Mouse (Mus musculus): Measurements from ENCODE around the gene Spin1. TPM values are rescaled to one million over a fixed set of nuclear protein-coding genes. Genes with fewer than 3 reads are reported as not detected.

The Spin1 gene
- total and polyA plus RNA-seq, 3 experiments: 9.7 to 57.0 (median 49.7) TPM

GRCm38 (mm10) chr13:51099560-51100232, 984 bp upstream of the Spin1 start:
- peaks cover 53% of the 10 kb centered on the region for H3K4me1 ChIP-seq (ENCODE audit: insufficient read depth, low read depth, low read length)
- H3K4me3 ChIP-seq (ENCODE audit: low read depth, low read length): peak overlapping the region; percentile 93
- H3K27me3 ChIP-seq (ENCODE audit: insufficient read depth, low read length): no peaks in the 10 kb centered on the region
- ATAC-seq (ENCODE audit: extremely low read depth, insufficient number of reproducible peaks, low FRiP score, poor library complexity, severe bottlenecking): peak; percentile 23; the same call in 1 of the 2 replicates
- peaks cover 26% of the 10 kb centered on the region for H3K36me3 ChIP-seq (replicated peaks)
- TF ChIP-seq GATA1 (IDR thresholded peaks at IDR 0.05; ENCODE audit: borderline replicate concordance, low read length) (no peak), TAL1 (conservative IDR thresholded peaks at IDR 0.05; ENCODE audit: low read depth, low read length) (no peak)
- DNase-seq (ENCODE audit: low spot score): no peak
- H3K9me3 ChIP-seq (replicated peaks): peaks cover 6% of the 10 kb centered on the region; the same call in 1 of the 2 replicates

DNA sequence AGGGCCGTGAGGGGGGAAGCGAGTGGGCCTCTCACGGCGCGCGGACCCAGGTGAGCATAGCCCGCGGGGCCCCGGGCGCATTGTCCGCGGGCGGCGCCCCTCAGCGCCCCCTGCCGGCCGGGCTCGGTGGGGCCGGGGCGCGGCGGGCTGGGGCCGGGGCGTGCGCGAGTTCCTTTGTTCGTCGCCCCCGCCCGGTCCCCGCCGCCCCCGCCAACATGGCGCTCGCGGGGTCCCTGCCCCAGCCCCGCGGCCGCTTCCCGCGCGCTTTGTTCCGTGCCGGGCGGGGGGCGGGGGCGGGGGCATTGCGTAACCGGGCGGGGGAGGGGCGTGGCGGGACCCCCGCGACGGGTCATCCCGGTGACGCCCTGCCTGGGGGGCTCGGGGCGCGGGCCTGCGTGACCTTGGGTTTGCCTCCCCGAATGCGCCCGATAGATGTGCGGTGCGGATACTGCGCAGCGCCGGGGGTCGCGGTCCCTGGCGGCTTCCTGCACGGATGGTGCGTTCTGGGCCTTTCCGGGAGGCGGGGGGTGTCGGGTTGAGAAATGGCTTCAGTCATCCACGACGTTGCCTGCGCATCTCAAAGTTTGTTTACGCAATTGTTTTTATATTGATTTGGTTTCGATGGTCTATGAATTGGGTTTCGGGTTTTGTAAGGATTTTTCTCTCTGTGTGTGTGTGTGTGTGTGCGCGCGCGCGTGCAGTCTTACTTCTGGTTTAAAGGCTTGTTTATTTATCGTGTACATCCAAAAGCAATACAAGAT, 516 bp downstream of the Spin1 start:
- TF ChIP-seq POLR2AphosphoS5 (IDR thresholded peaks at IDR 0.05; ENCODE audit: insufficient replicate concordance, low read depth, low read length) (no peak), TAL1 (conservative IDR thresholded peaks at IDR 0.05; ENCODE audit: low read depth, low read length) (no peak), CTCF (IDR thresholded peaks at IDR 0.05; ENCODE audit: low read depth, low read length) (no peak; the same call in 1 of the 2 replicates), GATA1 (IDR thresholded peaks at IDR 0.05; ENCODE audit: borderline replicate concordance, low read length) (no peak)
- peaks cover 38% of the 10 kb centered on the region for H3K36me3 ChIP-seq (replicated peaks)
- H3K27me3 ChIP-seq (ENCODE audit: insufficient read depth, low read length): no peaks in the 10 kb centered on the region
- no peak for ATAC-seq (ENCODE audit: extremely low read depth, insufficient number of reproducible peaks, low FRiP score, poor library complexity, severe bottlenecking)
- peaks cover 6% of the 10 kb centered on the region; the same call in 1 of the 2 replicates for H3K9me3 ChIP-seq (replicated peaks)
- peak overlapping the region; percentile 93 for H3K4me3 ChIP-seq (ENCODE audit: low read depth, low read length)
- DNase-seq (ENCODE audit: low spot score): peak; percentile 72
- H3K4me1 ChIP-seq (ENCODE audit: insufficient read depth, low read depth, low read length): peaks cover 42% of the 10 kb centered on the region

- Histone ChIP-seq H3K36me3 (replicated peaks) (peaks cover 42% of the 10 kb centered on the region), H3K4me1 (ENCODE audit: insufficient read depth, low read depth, low read length) (peaks cover 42% of the 10 kb centered on the region), H3K27me3 (ENCODE audit: insufficient read depth, low read length) (no peaks in the 10 kb centered on the region), H3K4me3 (ENCODE audit: low read depth, low read length) (peak overlapping the region; percentile 93), H3K9me3 (replicated peaks) (peaks cover 6% of the 10 kb centered on the region; the same call in 1 of the 2 replicates)
- TF ChIP-seq POLR2AphosphoS5 (IDR thresholded peaks at IDR 0.05; ENCODE audit: insufficient replicate concordance, low read depth, low read length) (no peak), GATA2 (IDR thresholded peaks at IDR 0.05; ENCODE audit: borderline replicate concordance, low read depth, low read length) (no peak)
- DNase-seq (ENCODE audit: low spot score) (no peak), ATAC-seq (ENCODE audit: extremely low read depth, insufficient number of reproducible peaks, low FRiP score, poor library complexity, severe bottlenecking) (no peak)
Observed at GRCm38 (mm10) chr13:51101777-51102132, 1.1 kb downstream of the Spin1 start.

DNA sequence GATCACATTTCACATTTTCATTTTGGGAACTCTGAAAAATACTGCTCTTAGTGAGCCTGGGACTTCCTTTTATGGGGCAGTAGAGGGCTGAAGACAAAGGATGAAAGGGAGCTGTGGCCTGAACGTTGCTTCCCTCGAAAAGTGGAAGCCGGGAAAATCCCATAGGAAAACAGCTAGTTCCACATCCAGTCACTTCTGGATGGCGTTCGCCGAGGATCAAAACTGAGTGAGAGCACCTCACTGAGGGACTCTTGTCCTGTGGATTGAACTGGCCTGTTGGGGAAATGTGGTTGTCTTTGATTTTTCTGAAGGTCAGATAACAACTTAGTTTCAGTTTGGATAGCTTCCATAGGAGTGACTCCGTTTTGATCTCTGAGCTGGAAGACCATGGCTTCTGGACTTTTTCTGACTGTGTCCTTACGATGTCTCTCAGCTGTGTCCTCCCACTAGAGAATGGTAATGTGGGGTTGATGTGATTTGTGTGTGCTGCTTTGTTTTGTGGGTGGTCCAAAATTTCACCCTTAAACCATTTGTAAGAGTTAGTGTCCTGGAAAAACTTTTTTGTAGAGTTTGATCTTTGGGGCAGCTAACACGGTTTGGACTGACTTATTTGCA, 2.5 kb downstream of the Spin1 start:
- no peaks in the 10 kb centered on the region for H3K27me3 ChIP-seq (ENCODE audit: insufficient read depth, low read length)
- peaks cover 45% of the 10 kb centered on the region for H3K4me1 ChIP-seq (ENCODE audit: insufficient read depth, low read depth, low read length)
- H3K36me3 ChIP-seq (replicated peaks): peaks cover 47% of the 10 kb centered on the region
- no peak overlapping the region for H3K4me3 ChIP-seq (ENCODE audit: low read depth, low read length)
- ATAC-seq (ENCODE audit: extremely low read depth, insufficient number of reproducible peaks, low FRiP score, poor library complexity, severe bottlenecking): no peak
- peaks cover 6% of the 10 kb centered on the region; the same call in 1 of the 2 replicates for H3K9me3 ChIP-seq (replicated peaks)
- DNase-seq (ENCODE audit: low spot score): no peak
- TF ChIP-seq GATA2 (IDR thresholded peaks at IDR 0.05; ENCODE audit: borderline replicate concordance, low read depth, low read length): no peak
- no peak for TF ChIP-seq CTCF (IDR thresholded peaks at IDR 0.05; ENCODE audit: low read depth, low read length)
- TF ChIP-seq GATA1 (IDR thresholded peaks at IDR 0.05; ENCODE audit: borderline replicate concordance, low read length): no peak
- no peak for TF ChIP-seq TAL1 (conservative IDR thresholded peaks at IDR 0.05; ENCODE audit: low read depth, low read length)
- no peak for TF ChIP-seq POLR2AphosphoS5 (IDR thresholded peaks at IDR 0.05; ENCODE audit: insufficient replicate concordance, low read depth, low read length)

DNA sequence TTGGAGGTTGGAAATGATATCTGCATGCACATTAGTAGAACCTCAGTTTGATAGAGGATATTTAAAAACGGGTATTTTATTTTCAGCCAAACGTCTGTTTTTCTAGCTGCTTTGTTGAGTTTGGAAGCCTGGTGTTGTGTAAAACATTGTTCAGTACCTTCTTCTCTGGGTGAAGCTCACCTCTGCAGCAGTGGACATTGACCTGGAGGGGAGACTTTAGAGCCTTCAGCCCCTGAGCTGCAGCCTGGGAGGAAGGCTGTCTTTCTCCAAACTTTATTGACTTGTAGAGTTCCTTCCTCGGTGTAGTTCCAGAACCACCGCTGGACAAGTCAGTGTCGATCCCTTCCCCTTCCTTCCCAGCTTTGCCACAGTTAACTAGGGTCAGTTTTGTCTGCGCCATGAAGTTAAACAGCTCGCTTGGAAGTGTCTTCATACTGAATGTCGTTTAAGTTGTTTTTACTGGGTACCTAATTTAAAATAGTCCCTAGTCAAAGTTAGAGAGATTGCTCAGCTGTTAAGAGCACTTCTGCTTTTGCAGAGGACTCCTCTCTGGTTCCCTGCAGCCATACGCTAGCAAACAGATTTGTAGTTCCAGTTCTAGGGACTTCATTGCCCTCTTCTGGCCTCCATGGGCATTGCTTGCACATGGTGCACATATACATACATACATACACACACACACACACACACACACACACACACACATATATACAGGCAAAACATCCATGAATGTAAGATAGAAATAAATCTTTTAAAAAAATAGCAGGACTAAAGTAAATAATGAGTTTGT, 3.4 kb downstream of the Spin1 start:
- H3K36me3 ChIP-seq (replicated peaks): peaks cover 49% of the 10 kb centered on the region
- ATAC-seq (ENCODE audit: extremely low read depth, insufficient number of reproducible peaks, low FRiP score, poor library complexity, severe bottlenecking) (no peak), DNase-seq (ENCODE audit: low spot score) (no peak)
- peaks cover 10% of the 10 kb centered on the region; the same call in 1 of the 2 replicates for H3K9me3 ChIP-seq (replicated peaks)
- no peak overlapping the region for H3K4me3 ChIP-seq (ENCODE audit: low read depth, low read length)
- H3K27me3 ChIP-seq (ENCODE audit: insufficient read depth, low read length): no peaks in the 10 kb centered on the region
- no peak for TF ChIP-seq GATA2 (IDR thresholded peaks at IDR 0.05; ENCODE audit: borderline replicate concordance, low read depth, low read length)
- TF ChIP-seq TAL1 (conservative IDR thresholded peaks at IDR 0.05; ENCODE audit: low read depth, low read length): no peak
- no peak for TF ChIP-seq POLR2AphosphoS5 (IDR thresholded peaks at IDR 0.05; ENCODE audit: insufficient replicate concordance, low read depth, low read length)
- no peak for TF ChIP-seq GATA1 (IDR thresholded peaks at IDR 0.05; ENCODE audit: borderline replicate concordance, low read length)
- TF ChIP-seq CTCF (IDR thresholded peaks at IDR 0.05; ENCODE audit: low read depth, low read length): no peak
- peaks cover 36% of the 10 kb centered on the region for H3K4me1 ChIP-seq (ENCODE audit: insufficient read depth, low read depth, low read length)
